Mouse (Mus musculus): ENCODE results near the gene 4921517D22Rik.
A peak's percentile ranks its signal among the peaks of the same experiment; 100 is the strongest.

The 4921517D22Rik gene

GRCm38 (mm10) chr13:59689843-59690242 lies 4.1 kb downstream of the 4921517D22Rik start:
- no peak for DNase-seq

- no peak for DNase-seq
Measured at GRCm38 (mm10) chr13:59689313-59689712, 4.6 kb downstream of the 4921517D22Rik start.

- peak; percentile 50 to 57 for DNase-seq
Measured at GRCm38 (mm10) chr13:59688338-59688770, 5.6 kb downstream of the 4921517D22Rik start.

GRCm38 (mm10) chr13:59685236-59685635 lies 8.7 kb downstream of the 4921517D22Rik start:
- DNase-seq = no peak

GRCm38 (mm10) chr13:59682629-59683028 lies 11.3 kb downstream of the 4921517D22Rik start:
- DNase-seq = no peak

GRCm38 (mm10) chr13:59679908-59680307 lies 14.0 kb downstream of the 4921517D22Rik start:
- DNase-seq = no peak

- DNase-seq = no peak
Measured at GRCm38 (mm10) chr13:59679306-59679705, 14.6 kb downstream of the 4921517D22Rik start.

GRCm38 (mm10) chr13:59676316-59677229 lies 17.3 kb downstream of the 4921517D22Rik start:
- no peak for DNase-seq

- peak; percentile 64 to 78 for DNase-seq
Measured at GRCm38 (mm10) chr13:59675151-59676011, 18.5 kb downstream of the 4921517D22Rik start, which contains the start of gene Golm1. Gene Golm1, minus strand, starts transcription at chr13:59675811.

GRCm38 (mm10) chr13:59674761-59675150 lies 19.2 kb downstream of the 4921517D22Rik start:
- DNase-seq = peak; percentile 50 to 64

- DNase-seq = peak in 1 of 2 experiments; percentile 35
Measured at GRCm38 (mm10) chr13:59674215-59674614, 19.7 kb downstream of the 4921517D22Rik start.

- DNase-seq = no peak
Measured at GRCm38 (mm10) chr13:59673597-59673996, 20.3 kb downstream of the 4921517D22Rik start.

GRCm38 (mm10) chr13:59672248-59672647 lies 21.7 kb downstream of the 4921517D22Rik start:
- DNase-seq = no peak

GRCm38 (mm10) chr13:59671521-59671920 lies 22.4 kb downstream of the 4921517D22Rik start:
- DNase-seq = no peak

- DNase-seq = no peak
Measured at GRCm38 (mm10) chr13:59669946-59670345, 24.0 kb downstream of the 4921517D22Rik start.

GRCm38 (mm10) chr13:59668501-59669093 lies 25.3 kb downstream of the 4921517D22Rik start:
- no peak for DNase-seq

GRCm38 (mm10) chr13:59667763-59668162 lies 26.1 kb downstream of the 4921517D22Rik start:
- peak in 1 of 2 experiments; percentile 43 for DNase-seq

GRCm38 (mm10) chr13:59663939-59664712 lies 29.8 kb downstream of the 4921517D22Rik start:
- no peak for DNase-seq

- no peak for DNase-seq
Measured at GRCm38 (mm10) chr13:59661966-59662365, 31.9 kb downstream of the 4921517D22Rik start.

- DNase-seq = no peak
Measured at GRCm38 (mm10) chr13:59661387-59661786, 32.5 kb downstream of the 4921517D22Rik start.

GRCm38 (mm10) chr13:59660371-59660770 lies 33.5 kb downstream of the 4921517D22Rik start:
- DNase-seq = no peak

- DNase-seq = no peak
Measured at GRCm38 (mm10) chr13:59657781-59658180, 36.1 kb downstream of the 4921517D22Rik start.

Data from cerebellum, adult 18-20 months (tissue).